Mouse (Mus musculus) midbrain, embryonic 10.5 days (tissue): ENCODE data around the gene Dmac2. TPM values are rescaled to one million over a fixed set of nuclear protein-coding genes. Genes with fewer than 3 reads are reported as not detected.

ENCODE experiments used
- DNase-seq: peaks from one replicate; pipeline ENCODE4 v3.0.0-alpha.2; 2017; ENCODE audit warnings: low spot score
- H3K27ac ChIP-seq: fragments of 300-500 bp; sonication (generic); replicated peaks from 2 replicates; pipeline ENCODE4 v1.5.1; 2016; ENCODE audit warnings: mild to moderate bottlenecking
- H3K27me3 ChIP-seq: fragments of 300-500 bp; sonication (generic); 2 replicates; pipeline ENCODE4 v1.6.1; 2016; ENCODE audit warnings: low read depth, mild to moderate bottlenecking; ENCODE audit not compliant: poor library complexity, severe bottlenecking
- H3K36me3 ChIP-seq: fragments of 300-500 bp; sonication (generic); 2 replicates; pipeline ENCODE4 v1.6.1; 2016; ENCODE audit warnings: mild to moderate bottlenecking, moderate library complexity
- H3K4me1 ChIP-seq: fragments of 300-500 bp; sonication (generic); 2 replicates; pipeline ENCODE4 v1.6.1; 2016
- H3K4me3 ChIP-seq: fragments of 300-500 bp; sonication (generic); 2 replicates; pipeline ENCODE4 v1.5.1; 2016; ENCODE audit warnings: mild to moderate bottlenecking, moderate library complexity
- H3K9me3 ChIP-seq: fragments of 300-500 bp; sonication (generic); replicated peaks from 2 replicates; pipeline ENCODE4 v1.6.1; 2016; ENCODE audit warnings: mild to moderate bottlenecking
- WGBS: fragments of 180-500 bp; shearing (Covaris S2); methylation state at CpG from one replicate; pipeline ENCODE4 v1.1.7; 2016; 5-methylcytosine and 5-hydroxymethylcytosine counted together
- polyA plus RNA-seq: library from polyadenylated mRNA; unstranded; fragments of >200 nt; fragmentation: Nextera tagmentation; extraction: Ambion mirVana; gene quantifications from 2 replicates; pipeline ENCODE4 v1.2.1, GENCODE M21; 2016

Dmac2 gene
- polyA plus RNA-seq, 1 experiment from 2014 or later, result 22.8 TPM

DNA sequence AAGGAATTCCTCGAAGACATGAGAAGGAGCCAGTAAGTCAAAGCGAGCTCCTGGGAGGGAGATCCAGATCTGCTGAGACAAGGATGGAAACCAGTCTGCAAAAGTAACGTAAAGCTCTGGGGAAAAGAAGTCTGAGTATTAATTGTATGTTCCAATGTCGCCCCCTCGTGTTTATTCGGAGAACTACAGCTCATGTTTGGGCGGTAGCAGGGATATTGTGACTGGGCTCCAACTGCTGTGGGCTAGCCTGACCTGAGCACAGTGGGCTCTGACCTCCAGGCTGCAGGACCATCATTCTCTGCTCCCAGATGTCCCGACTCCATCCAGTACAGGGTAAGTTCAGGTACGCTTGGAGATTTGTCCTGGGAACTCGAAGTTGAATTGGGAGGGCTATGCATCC lies 19.6 kb upstream of the Dmac2 start:
- H3K4me3 ChIP-seq, result no peak overlapping the region
- DNase-seq, result peak; percentile 77
- no peaks in the 10 kb centered on the region for H3K36me3 ChIP-seq
- H3K27me3 ChIP-seq, result no peaks in the 10 kb centered on the region
- H3K27ac ChIP-seq, result no peak overlapping the region
- WGBS, result 14% methylated on average over 10 of the region's 10 CpGs
- no peaks in the 10 kb centered on the region for H3K4me1 ChIP-seq
- H3K9me3 ChIP-seq, result no peaks in the 10 kb centered on the region

DNA sequence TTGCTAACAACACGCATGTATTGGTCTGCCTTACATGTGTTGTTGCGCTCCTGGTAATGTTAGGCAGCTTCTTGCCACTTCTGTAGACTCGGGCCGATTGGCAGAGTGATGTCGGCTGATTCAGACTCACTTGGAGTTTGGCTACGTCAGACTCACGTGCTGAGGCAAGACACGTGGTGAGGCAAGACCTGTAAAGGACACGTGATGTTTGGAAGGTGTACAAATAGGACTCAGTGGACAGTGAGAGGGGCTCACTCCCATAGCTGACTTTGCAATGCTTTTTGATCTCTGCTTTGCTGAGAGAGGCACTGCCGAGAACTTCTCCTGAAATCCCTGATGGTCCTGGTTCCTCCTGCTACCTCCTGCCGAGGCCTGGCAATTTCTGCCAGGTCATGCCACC lies 18.5 kb upstream of the Dmac2 start:
- H3K4me3 ChIP-seq, result no peak overlapping the region
- DNase-seq, result no peak
- no peak overlapping the region for H3K27ac ChIP-seq
- H3K4me1 ChIP-seq, result no peaks in the 10 kb centered on the region
- no peaks in the 10 kb centered on the region for H3K36me3 ChIP-seq
- no peaks in the 10 kb centered on the region for H3K9me3 ChIP-seq
- no peaks in the 10 kb centered on the region for H3K27me3 ChIP-seq
- WGBS, result 90% methylated on average over 11 of the region's 11 CpGs

DNA sequence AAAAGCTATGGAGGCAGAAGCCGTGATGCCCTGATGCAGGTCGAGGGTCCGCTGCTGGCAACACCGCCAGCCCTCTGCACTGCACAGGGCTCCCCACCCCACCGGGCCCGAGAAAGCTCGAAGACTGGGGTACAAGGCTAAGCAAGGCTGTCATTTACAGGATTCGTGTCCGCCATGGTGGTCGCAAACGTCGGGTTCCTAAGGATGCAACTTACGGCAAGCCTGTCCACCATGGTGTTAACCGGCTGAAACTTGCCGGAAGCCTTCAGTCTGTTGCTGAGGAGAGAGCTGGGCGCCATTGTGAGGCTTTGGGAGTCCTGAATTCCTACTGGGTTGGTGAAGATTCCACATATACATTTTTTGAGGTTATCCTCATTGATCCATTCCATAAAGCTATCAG lies 17.9 kb upstream of the Dmac2 start:
- Histone ChIP-seq H3K36me3 (no peaks in the 10 kb centered on the region), H3K4me3 (no peak overlapping the region), H3K4me1 (no peaks in the 10 kb centered on the region), H3K27ac (no peak overlapping the region), H3K9me3 (no peaks in the 10 kb centered on the region), H3K27me3 (no peaks in the 10 kb centered on the region)
- WGBS, result 91% methylated on average over 16 of the region's 16 CpGs
- DNase-seq, result no peak

DNA sequence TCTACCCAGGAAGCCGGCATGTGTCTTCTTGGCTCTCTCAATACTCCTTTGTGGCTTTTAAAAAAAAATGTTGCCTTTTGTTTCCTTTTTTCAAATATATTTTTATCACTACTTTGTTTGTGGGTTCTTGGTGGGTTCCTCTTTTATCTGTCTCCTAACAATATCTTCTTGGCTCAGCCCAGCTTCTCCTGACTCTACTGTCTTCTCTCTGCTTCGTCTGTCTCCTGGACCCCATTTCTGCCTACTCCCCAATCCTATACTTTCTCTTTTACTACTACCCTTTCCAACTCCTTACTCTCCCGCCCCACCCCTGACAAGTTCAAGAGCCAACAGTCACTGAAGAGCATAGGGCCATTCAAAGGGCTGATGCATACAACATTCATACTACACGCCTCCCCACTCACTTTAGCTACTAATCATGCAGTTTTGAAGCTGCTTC lies 12.6 kb upstream of the Dmac2 start:
- Histone ChIP-seq H3K27me3 (no peaks in the 10 kb centered on the region), H3K4me3 (no peak overlapping the region), H3K9me3 (no peaks in the 10 kb centered on the region), H3K4me1 (no peaks in the 10 kb centered on the region), H3K36me3 (no peaks in the 10 kb centered on the region), H3K27ac (no peak overlapping the region)
- WGBS, result 84% methylated on average over 4 of the region's 4 CpGs
- DNase-seq, result no peak

DNA sequence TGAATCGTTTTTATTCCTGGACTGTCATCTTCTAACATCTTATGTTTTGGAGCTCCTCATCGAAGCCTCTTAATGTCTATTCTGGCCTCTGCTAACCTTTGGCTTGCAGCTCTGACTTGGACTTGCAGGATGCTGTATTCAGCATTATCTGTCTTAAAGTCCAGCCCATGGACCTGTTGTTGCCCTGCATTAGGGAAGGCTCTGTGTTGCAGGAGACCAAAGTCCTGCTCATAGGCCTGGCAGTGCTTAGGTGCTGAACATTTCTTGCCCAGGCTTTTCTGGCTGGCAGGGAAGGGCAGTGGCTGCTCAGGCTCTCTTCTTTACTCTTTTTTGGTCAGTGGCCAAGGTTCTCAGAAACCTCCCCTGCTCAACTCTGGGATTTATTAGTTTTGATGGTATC lies 12.0 kb upstream of the Dmac2 start:
- Histone ChIP-seq H3K27me3 (no peaks in the 10 kb centered on the region), H3K27ac (no peak overlapping the region), H3K4me3 (no peak overlapping the region), H3K4me1 (no peaks in the 10 kb centered on the region), H3K36me3 (no peaks in the 10 kb centered on the region), H3K9me3 (no peaks in the 10 kb centered on the region)
- 95% methylated on average over 2 of the region's 2 CpGs for WGBS
- no peak for DNase-seq

DNA sequence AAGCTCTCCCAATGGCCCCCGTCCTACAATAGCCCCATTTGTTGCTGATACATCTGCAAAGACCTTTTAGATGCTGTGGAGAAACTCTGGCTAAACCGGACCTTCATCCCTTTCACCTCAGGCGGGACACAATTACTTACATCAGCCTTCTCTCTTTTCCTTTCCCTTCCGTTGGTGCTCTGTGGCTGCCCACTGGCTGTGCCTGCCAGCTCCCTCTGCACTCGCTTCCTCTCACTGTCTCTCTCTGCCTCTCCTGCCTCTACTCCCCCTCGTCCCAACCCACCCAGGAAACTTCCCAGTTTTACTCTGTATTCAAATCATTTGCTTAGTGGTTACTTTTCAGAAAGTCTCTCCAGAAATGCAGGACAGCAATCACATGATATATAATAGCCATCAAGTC lies 9.2 kb upstream of the Dmac2 start:
- H3K36me3 ChIP-seq, result no peaks in the 10 kb centered on the region
- 42% methylated on average over 6 of the region's 6 CpGs for WGBS
- no peaks in the 10 kb centered on the region for H3K9me3 ChIP-seq
- no peaks in the 10 kb centered on the region for H3K4me1 ChIP-seq
- no peak for DNase-seq
- H3K27me3 ChIP-seq, result no peaks in the 10 kb centered on the region
- H3K27ac ChIP-seq, result no peak overlapping the region
- no peak overlapping the region for H3K4me3 ChIP-seq

DNA sequence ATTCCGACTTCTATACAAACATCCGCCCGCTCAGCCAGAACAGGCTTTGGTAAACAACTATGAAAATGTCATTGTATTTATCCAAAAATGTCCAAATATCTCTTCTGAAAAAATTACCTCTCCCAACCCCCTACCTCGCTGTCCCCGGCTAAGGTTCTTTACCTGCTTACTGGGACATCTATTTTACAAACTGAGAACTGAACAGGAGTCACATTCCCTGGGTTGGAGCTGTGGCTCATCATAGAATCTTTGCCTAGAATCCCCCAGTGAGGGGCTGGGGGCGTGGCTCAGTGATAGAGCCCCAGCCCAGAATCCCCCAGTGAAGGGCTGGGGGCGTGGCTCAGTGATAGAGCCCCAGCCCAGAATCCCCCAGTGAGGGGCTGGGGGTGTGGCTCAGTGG lies 7.7 kb upstream of the Dmac2 start:
- DNase-seq, result no peak
- WGBS, result 40% methylated on average over 7 of the region's 7 CpGs

DNA sequence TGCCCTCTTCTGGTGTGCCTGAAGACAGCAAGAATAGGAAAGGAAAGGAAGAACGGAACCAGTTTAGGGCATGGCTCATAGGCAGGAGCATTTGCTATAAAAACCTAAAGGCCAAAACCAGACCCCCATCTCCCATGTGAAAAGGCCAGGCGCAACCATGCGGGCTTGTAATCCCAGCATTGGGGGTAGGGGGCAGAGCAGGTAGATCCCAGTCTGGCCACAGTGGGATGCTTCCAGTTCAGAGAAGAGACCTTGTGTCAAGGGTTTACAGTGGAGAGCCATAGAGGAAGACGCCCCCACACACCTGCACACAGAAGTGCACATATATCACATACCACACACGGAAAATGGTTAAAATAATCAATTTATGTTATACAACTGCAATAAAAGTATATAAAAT lies 5.1 kb upstream of the Dmac2 start:
- 88% methylated on average over 5 of the region's 5 CpGs for WGBS
- Histone ChIP-seq H3K9me3 (no peaks in the 10 kb centered on the region), H3K4me1 (peaks cover 5% of the 10 kb centered on the region), H3K4me3 (no peak overlapping the region), H3K27me3 (no peaks in the 10 kb centered on the region), H3K27ac (no peak overlapping the region), H3K36me3 (no peaks in the 10 kb centered on the region)
- no peak for DNase-seq

More for the DNA sequence above, 7.7 kb upstream of the Dmac2 start:
- no peaks in the 10 kb centered on the region for H3K27me3 ChIP-seq
- H3K36me3 ChIP-seq, result no peaks in the 10 kb centered on the region
- no peaks in the 10 kb centered on the region for H3K9me3 ChIP-seq
- H3K4me1 ChIP-seq, result no peaks in the 10 kb centered on the region
- no peak overlapping the region for H3K27ac ChIP-seq
- no peak overlapping the region for H3K4me3 ChIP-seq

DNA sequence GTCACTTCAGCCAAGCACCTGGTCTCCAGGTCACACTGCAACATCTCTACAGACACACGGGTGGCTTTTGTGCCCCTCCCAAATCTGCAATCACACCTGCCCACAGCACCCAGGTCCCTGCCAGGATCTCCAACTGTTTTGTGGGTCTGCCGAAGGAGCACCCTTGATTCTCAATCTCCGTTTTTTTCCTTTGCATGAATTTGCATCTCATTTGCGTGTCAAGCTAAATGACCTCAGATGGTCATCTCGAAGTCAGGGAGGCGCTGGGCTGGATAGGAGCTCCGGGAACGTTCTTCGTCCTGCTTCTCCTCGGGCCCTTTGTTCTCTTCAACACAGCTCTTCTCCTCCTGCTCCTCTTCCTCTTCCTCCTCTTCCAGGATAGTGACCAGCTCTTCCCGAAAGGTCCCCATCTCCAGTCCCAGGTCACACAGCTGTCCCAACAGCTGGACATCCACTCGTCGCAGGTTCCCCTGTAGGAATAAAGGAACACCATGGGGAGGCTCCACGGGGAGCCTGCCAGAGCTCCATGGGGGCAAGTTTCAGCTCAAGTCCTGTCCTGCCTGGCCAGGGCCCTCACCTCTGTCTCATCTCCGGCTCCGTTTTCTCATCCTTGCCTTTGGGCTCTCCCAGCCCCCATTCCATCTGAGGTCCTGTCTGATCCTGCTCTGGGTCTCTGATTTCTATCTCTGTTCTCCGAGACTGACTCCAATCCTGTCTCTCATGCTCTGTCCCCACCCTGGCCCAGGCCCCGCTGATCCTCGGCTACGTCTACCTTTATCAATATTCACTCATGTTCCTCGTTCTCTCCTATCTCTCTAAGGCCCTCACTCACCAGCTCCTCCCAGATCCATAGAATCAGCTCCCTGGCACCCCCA lies 4.1 kb upstream of the Dmac2 start:
- Histone ChIP-seq H3K4me1 (peaks cover 13% of the 10 kb centered on the region), H3K9me3 (no peaks in the 10 kb centered on the region), H3K36me3 (no peaks in the 10 kb centered on the region), H3K27ac (no peak overlapping the region), H3K27me3 (no peaks in the 10 kb centered on the region), H3K4me3 (no peak overlapping the region)
- no peak for DNase-seq
- WGBS, result 72% methylated on average over 21 of the region's 21 CpGs

DNA sequence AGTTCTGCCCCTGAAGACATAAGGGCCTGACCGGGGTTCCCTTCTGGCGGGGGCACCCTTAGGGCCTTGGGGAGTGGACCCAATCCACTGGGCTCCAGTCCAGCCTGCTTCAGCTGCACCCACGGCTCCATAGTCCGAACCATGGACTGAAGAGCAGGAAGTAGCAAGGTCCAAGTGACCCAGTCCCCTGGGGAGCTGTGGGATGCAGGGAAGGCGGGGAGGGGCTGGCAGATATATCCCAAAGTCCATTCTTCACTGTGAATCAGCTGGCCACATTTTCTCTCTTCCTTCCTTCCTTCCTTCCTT lies 3.6 kb upstream of the Dmac2 start, which contains the start of gene Erich4:
Erich4 (minus strand) TSS at position 187 of the 306 bp plus-strand sequence.
- no peaks in the 10 kb centered on the region for H3K36me3 ChIP-seq
- H3K4me3 ChIP-seq, result no peak within 1 kb of the TSS
- H3K27ac ChIP-seq, result no peak within 1 kb of the TSS
- no peaks in the 10 kb centered on the region for H3K9me3 ChIP-seq
- 88% methylated on average over 5 of the region's 5 CpGs for WGBS
- H3K27me3 ChIP-seq, result no peaks in the 10 kb centered on the region
- peaks cover 15% of the 10 kb centered on the region for H3K4me1 ChIP-seq
- DNase-seq, result no peak

DNA sequence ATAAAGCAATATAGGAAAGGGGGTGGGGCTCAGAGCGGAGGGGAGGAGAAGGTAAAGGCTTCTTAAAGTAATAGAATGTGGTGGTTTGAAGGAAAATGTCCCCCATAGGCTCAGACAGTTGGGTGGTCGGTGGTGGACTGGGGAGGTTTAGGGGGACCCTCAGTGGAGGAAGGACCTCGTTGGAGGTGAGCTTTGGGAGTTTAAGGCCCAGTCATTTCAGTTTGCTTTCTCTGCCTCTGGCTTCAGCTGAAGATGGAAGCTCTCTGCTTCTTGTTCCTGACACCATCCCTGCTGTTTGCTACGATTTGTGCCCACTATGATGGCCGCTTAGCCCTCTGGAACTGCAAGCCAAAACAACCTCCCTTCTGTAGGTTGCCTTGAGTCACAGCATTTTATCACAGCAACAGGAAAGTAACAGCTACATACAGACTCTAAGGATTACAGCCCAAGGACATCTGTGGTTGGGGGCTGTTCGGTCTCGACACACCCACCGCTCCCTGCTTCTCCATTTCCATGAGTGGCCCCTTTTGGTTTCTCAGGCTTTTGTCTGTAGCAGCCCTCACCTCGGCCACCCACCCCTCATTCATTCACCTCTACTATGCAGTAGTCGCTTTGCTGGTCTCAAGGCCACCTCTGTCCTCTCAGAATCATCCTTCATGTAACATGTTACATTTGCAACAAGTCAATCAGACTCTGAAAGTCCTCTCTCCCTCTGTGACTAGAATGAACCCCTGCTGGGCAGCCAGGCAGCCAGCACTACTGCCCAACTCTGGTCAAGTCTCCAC lies 1.6 kb upstream of the Dmac2 start:
- Histone ChIP-seq H3K36me3 (0 out of 2 replicates have a peak, but pooled peaks cover 6% of the 10 kb centered on the region), H3K9me3 (no peaks in the 10 kb centered on the region), H3K4me1 (peaks cover 15% of the 10 kb centered on the region), H3K27ac (no peak overlapping the region), H3K4me3 (no peak overlapping the region), H3K27me3 (no peaks in the 10 kb centered on the region)
- WGBS, result 82% methylated on average over 10 of the region's 10 CpGs
- DNase-seq, result no peak

DNA sequence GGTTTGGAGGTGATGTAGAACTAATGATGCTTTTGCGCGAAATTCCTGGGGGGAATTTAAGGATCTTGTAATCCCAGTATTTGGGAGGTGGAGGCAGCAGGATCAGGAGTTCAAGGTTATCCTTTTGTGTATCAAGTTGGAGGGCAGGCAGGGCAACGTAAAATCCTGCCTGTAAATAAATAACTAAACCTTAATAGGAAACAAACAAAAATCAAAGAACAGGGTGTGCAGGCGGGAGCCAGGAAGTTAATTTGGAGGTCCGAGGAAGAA lies 443 bp downstream of the Dmac2 start:
- peak overlapping the region; percentile 75 for H3K27ac ChIP-seq
- peaks cover 13% of the 10 kb centered on the region for H3K36me3 ChIP-seq
- H3K4me3 ChIP-seq, result peak overlapping the region; percentile 72
- 24% methylated on average over 5 of the region's 5 CpGs for WGBS
- H3K4me1 ChIP-seq, result peaks cover 15% of the 10 kb centered on the region
- no peak for DNase-seq
- H3K27me3 ChIP-seq, result no peaks in the 10 kb centered on the region
- no peaks in the 10 kb centered on the region for H3K9me3 ChIP-seq

DNA sequence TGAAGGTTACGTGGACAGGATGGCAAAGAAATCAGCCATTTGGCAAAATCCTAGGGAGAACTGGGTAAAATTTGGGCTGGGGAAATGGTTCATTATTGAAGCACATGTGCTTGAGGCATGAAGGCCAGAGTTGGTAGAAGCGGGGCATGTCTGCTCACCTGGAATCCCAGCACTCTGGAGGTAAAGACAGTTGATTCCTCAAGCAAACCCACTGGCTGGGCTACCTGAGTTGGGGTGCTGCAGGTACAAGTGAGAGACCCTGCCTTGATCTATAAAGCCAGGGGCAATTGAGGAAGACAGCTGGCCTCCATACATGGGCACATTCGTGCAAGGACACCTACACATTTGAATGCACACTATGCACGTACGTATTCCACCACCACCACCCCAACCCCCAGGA lies 887 bp downstream of the Dmac2 start:
- 88% methylated on average over 5 of the region's 5 CpGs for WGBS
- Histone ChIP-seq H3K27me3 (no peaks in the 10 kb centered on the region), H3K4me3 (peak overlapping the region; percentile 72), H3K36me3 (peaks cover 17% of the 10 kb centered on the region), H3K27ac (no peak overlapping the region), H3K4me1 (peaks cover 15% of the 10 kb centered on the region), H3K9me3 (no peaks in the 10 kb centered on the region)
- DNase-seq, result no peak
